Mouse (Mus musculus): ENCODE results near the gene Gm4307. TPM values are rescaled to one million over a fixed set of nuclear protein-coding genes. Genes with fewer than 3 reads are reported as not detected.

Gm4307 gene
- polyA plus RNA-seq, 1 experiment from 2014 or later, result not detected

Other genes starting within 250 kb of the Gm4307 start
- gene Gm4301, start 25.7 kb upstream of the Gm4307 start, polyA plus RNA-seq (2015; fragmentation: Nextera tagmentation; extraction: Ambion mirVana), result not detected in 2 replicates
- gene Gm4302, start 20.5 kb upstream of the Gm4307 start, polyA plus RNA-seq (2015; fragmentation: Nextera tagmentation; extraction: Ambion mirVana), result not detected in 2 replicates
- gene Gm4303, start 15.4 kb upstream of the Gm4307 start, polyA plus RNA-seq (2015; fragmentation: Nextera tagmentation; extraction: Ambion mirVana), result not detected in 2 replicates
- not detected in 2 replicates for gene Gm4305, start 10.2 kb upstream of the Gm4307 start, polyA plus RNA-seq (2015; fragmentation: Nextera tagmentation; extraction: Ambion mirVana)
- not detected in 2 replicates for gene Gm4312, start 21.2 kb downstream of the Gm4307 start, polyA plus RNA-seq (2015; fragmentation: Nextera tagmentation; extraction: Ambion mirVana)
- 22.2 and 23.5 TPM in 2 replicates for gene Tmtc3, start 126.0 kb downstream of the Gm4307 start, polyA plus RNA-seq (2015; fragmentation: Nextera tagmentation; extraction: Ambion mirVana)
- 4.0 and 4.8 TPM in 2 replicates for gene Cep290, start 126.2 kb downstream of the Gm4307 start, polyA plus RNA-seq (2015; fragmentation: Nextera tagmentation; extraction: Ambion mirVana)
- 7.2 and 7.9 TPM in 2 replicates for gene 4930430F08Rik, start 229.1 kb downstream of the Gm4307 start, polyA plus RNA-seq (2015; fragmentation: Nextera tagmentation; extraction: Ambion mirVana)
- gene 1700017N19Rik, start 229.1 kb downstream of the Gm4307 start, polyA plus RNA-seq (2015; fragmentation: Nextera tagmentation; extraction: Ambion mirVana), result not detected in 2 replicates

Data from stomach, embryonic 16.5 days (tissue).